Mouse (Mus musculus): ENCODE results near the gene Blvra. TPM values are rescaled to one million over a fixed set of nuclear protein-coding genes. Genes with fewer than 3 reads are reported as not detected.

Gene Blvra
- polyA plus RNA-seq, 1 experiment from 2014 or later: 63.9 TPM

DNA sequence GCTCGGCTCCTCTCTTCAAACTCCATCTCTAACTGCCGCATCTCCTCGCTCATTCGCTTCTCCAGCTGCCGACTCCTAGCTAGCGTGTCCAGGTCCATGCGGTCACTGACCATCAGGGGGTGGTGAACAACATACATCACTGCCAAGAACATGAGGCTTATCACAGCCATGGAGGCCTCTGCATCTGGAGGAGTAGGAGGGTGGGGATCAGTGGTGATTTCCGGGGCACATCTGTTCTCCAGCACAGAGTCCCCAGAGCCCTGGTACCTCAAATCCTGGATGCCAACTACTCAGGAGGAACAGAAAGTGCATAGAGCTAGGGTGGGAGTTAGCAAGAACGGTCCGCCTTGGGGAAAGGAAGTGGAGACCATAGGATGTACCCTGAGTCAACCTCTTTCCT, 71.6 kb downstream of the Blvra start:
- no peak overlapping the region for H3K27ac ChIP-seq (ENCODE audit: low read length)
- H3K4me2 ChIP-seq (ENCODE audit: low read depth, low read length): peak overlapping the region; percentile 82
- ATAC-seq: no peak
- peak overlapping the region; percentile 60 for H3K4me3 ChIP-seq (ENCODE audit: low read length)
- H3K27me3 ChIP-seq (replicated peaks; ENCODE audit: control insufficient read depth, insufficient read depth, low read length): no peaks in the 10 kb centered on the region
- no peaks in the 10 kb centered on the region for H3K9me3 ChIP-seq (ENCODE audit: control insufficient read depth, low read length)
- H3K9ac ChIP-seq (ENCODE audit: low read depth, low read length): peak overlapping the region; percentile 73; the same call in 1 of the 2 replicates
- WGBS: 84% methylated on average over 10 of the region's 10 CpGs
- peaks cover 6% of the 10 kb centered on the region for H3K36me3 ChIP-seq (ENCODE audit: control insufficient read depth, insufficient read depth, low read length)
- H3K4me1 ChIP-seq (ENCODE audit: control insufficient read depth, insufficient read depth, low read length): peaks cover 25% of the 10 kb centered on the region

DNA sequence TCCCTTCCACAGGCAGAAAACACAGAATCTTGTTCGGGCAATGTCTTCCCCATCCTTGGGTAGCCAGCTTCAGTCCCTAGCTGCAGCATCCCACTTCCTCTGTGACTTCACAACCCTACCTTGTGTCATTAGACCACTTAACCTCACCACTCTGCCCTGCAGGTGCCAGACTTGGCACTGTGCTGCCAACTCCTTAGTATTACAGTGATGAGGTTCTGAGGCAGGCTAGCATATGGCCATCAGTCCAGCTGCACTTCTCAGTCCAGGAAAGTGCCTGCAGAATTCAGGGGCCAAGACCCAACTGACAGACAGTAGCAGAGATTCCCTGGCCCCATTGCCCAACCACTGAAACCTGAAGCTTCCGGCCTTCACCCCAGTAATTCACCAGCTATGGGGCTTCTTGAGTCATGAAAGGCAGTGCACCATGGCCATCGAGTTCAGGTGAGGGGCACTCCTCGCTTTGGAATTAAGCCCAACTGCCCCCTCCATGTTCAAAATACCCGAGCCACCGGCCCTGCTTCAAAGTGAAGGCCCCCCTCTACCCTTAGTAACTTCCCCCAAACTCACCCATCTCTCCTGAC, 72.2 kb downstream of the Blvra start:
- Histone ChIP-seq H3K27me3 (replicated peaks; ENCODE audit: control insufficient read depth, insufficient read depth, low read length) (no peaks in the 10 kb centered on the region), H3K4me3 (ENCODE audit: low read length) (peak overlapping the region; percentile 60), H3K9ac (ENCODE audit: low read depth, low read length) (peak overlapping the region; percentile 73), H3K27ac (ENCODE audit: low read length) (0 out of 2 replicates have a peak overlapping the region, but pooled peaks have one; percentile 29), H3K9me3 (ENCODE audit: control insufficient read depth, low read length) (no peaks in the 10 kb centered on the region), H3K4me2 (ENCODE audit: low read depth, low read length) (peak overlapping the region; percentile 82), H3K36me3 (ENCODE audit: control insufficient read depth, insufficient read depth, low read length) (peaks cover 6% of the 10 kb centered on the region), H3K4me1 (ENCODE audit: control insufficient read depth, insufficient read depth, low read length) (peaks cover 19% of the 10 kb centered on the region)
- 13% methylated on average over 6 of the region's 6 CpGs for WGBS
- peak; percentile 11; the same call in 1 of the 2 replicates for ATAC-seq

DNA sequence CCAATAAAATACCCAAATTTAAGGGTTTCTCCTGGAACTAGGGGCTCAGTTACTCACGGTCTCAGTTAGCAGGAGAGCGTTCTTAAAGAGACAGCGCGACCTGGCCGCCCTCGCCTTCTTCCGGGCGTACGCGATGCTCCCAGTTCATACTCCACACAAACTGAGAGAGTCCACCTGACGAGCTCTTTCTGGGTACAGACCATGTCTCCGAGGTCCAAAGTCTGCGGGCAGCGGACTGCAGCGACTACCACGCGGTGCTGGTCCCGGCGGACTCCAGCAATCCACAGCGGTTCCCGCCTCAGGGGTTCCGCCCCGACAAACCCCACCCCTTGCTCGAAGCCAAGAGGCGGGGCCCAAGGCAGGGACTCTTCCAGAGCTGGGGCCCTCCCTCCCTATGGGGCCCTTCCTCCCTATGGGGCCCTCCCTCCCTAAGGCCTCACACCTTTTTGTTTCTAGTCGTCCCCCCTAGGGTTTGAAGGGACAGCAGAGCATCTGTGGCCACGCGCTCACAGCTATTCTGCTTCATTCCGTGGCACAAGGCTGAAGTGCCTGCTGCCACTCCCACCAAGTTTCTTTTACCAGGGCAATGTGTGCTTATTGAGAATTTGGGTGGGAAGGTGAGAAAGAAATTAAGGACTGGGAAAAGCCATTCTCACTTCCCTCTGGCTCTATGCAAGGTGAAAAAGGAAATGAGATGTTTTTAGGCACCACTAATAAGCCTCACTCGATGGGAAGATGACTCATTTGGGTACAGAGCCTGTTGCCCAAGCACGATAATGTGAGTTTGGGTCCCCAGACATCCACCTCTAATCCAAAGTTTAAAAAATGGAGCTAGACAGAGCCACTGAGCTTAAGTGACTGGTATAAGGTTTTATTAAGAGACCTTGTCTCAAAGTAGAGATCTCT, 72.9 kb downstream of the Blvra start, which contains the start of gene Itpripl1:
Gene Itpripl1 (minus strand): TSS at position 285 of the 906 bp plus-strand sequence.
- WGBS: 3% methylated on average over 31 of the region's 31 CpGs
- H3K27me3 ChIP-seq (replicated peaks; ENCODE audit: control insufficient read depth, insufficient read depth, low read length): no peaks in the 10 kb centered on the region
- H3K27ac ChIP-seq (ENCODE audit: low read length): 0 out of 2 replicates have a peak within 1 kb of the TSS, but pooled peaks have one; percentile 29

DNA sequence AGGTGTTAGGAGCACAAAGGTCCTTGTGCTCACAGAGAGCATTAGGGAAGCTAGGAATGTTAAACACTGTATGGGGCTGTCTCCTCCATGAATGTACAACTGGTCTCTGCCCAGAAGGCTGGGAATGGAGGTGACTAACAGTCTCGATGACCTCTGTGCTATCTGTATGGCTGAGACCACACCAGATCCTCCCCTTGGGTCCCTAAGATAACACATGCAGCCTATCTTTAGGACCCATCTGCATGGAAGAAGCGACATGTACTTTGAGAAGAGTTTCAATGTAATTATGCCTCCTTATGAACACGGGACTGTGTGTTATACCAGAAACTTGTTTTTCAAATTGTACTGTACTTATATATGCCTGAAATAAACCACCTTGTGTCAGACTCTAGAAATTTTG, 75.2 kb downstream of the Blvra start:
- H3K27me3 ChIP-seq (replicated peaks; ENCODE audit: control insufficient read depth, insufficient read depth, low read length): no peaks in the 10 kb centered on the region
- no peak overlapping the region for H3K4me3 ChIP-seq (ENCODE audit: low read length)
- H3K9me3 ChIP-seq (ENCODE audit: control insufficient read depth, low read length): no peaks in the 10 kb centered on the region
- H3K9ac ChIP-seq (ENCODE audit: low read depth, low read length): no peak overlapping the region
- WGBS: 84% methylated on average over 3 of the region's 3 CpGs
- no peak for ATAC-seq
- peaks cover 3% of the 10 kb centered on the region; the same call in 1 of the 2 replicates for H3K36me3 ChIP-seq (ENCODE audit: control insufficient read depth, insufficient read depth, low read length)
- H3K27ac ChIP-seq (ENCODE audit: low read length): no peak overlapping the region
- H3K4me1 ChIP-seq (ENCODE audit: control insufficient read depth, insufficient read depth, low read length): peaks cover 14% of the 10 kb centered on the region
- no peak overlapping the region for H3K4me2 ChIP-seq (ENCODE audit: low read depth, low read length)

More for the DNA sequence above, 72.9 kb downstream of the Blvra start, which contains the start of gene Itpripl1:
- Histone ChIP-seq H3K4me2 (ENCODE audit: low read depth, low read length) (peak within 1 kb of the TSS; percentile 82), H3K9ac (ENCODE audit: low read depth, low read length) (peak within 1 kb of the TSS; percentile 73), H3K4me1 (ENCODE audit: control insufficient read depth, insufficient read depth, low read length) (peaks cover 16% of the 10 kb centered on the region), H3K9me3 (ENCODE audit: control insufficient read depth, low read length) (no peaks in the 10 kb centered on the region), H3K4me3 (ENCODE audit: low read length) (peak within 1 kb of the TSS; percentile 60), H3K36me3 (ENCODE audit: control insufficient read depth, insufficient read depth, low read length) (peaks cover 6% of the 10 kb centered on the region)
- ATAC-seq: peak; percentile 99

Small RNA genes lying within 50 kb of the gene (microRNA-seq; reads per million reads assigned to microRNA genes)
- not detected for gene Gm24081

Other genes starting within 250 kb of the Blvra start
- gene Trpm7, start 194.4 kb upstream of the Blvra start, polyA plus RNA-seq (2015; fragmentation: Nextera tagmentation; extraction: Ambion mirVana): 33.0 and 37.8 TPM in 2 replicates
- 57.8 and 64.3 TPM in 2 replicates for gene Sppl2a, start 137.4 kb upstream of the Blvra start, polyA plus RNA-seq (2015; fragmentation: Nextera tagmentation; extraction: Ambion mirVana)
- gene Ap4e1, start 61.9 kb upstream of the Blvra start, polyA plus RNA-seq (2015; fragmentation: Nextera tagmentation; extraction: Ambion mirVana): 6.9 and 7.6 TPM in 2 replicates
- 56.9 and 63.5 TPM in 2 replicates for gene Ncaph, start 63.3 kb downstream of the Blvra start, polyA plus RNA-seq (2015; fragmentation: Nextera tagmentation; extraction: Ambion mirVana)
- gene Itpripl1, start 72.8 kb downstream of the Blvra start, polyA plus RNA-seq (2015; fragmentation: Nextera tagmentation; extraction: Ambion mirVana): 24.5 and 25.0 TPM in 2 replicates
- gene 1810024B03Rik, start 137.6 kb downstream of the Blvra start, polyA plus RNA-seq (2015; fragmentation: Nextera tagmentation; extraction: Ambion mirVana): 1.4 TPM in 2 replicates
- gene Snrnp200, start 137.7 kb downstream of the Blvra start, polyA plus RNA-seq (2015; fragmentation: Nextera tagmentation; extraction: Ambion mirVana): 37.7 and 39.8 TPM in 2 replicates
- 63.1 and 63.3 TPM in 2 replicates for gene Ciao1, start 177.2 kb downstream of the Blvra start, polyA plus RNA-seq (2015; fragmentation: Nextera tagmentation; extraction: Ambion mirVana)
- gene Tmem127, start 177.2 kb downstream of the Blvra start, polyA plus RNA-seq (2015; fragmentation: Nextera tagmentation; extraction: Ambion mirVana): 23.1 and 24.9 TPM in 2 replicates
- gene Stard7, start 199.6 kb downstream of the Blvra start, polyA plus RNA-seq (2015; fragmentation: Nextera tagmentation; extraction: Ambion mirVana): 77.6 and 78.1 TPM in 2 replicates